Mouse (Mus musculus) adrenal gland, adult 2 months (tissue): ENCODE data around the gene Nt5e. TPM values are rescaled to one million over a fixed set of nuclear protein-coding genes. Genes with fewer than 3 reads are reported as not detected.

Source experiments
- DNase-seq: peaks from one replicate; pipeline ENCODE4 v3.0.0; 2021
- polyA plus RNA-seq: library from polyadenylated mRNA; depleted of rRNA; stranded (reverse); fragments of >200 nt; gene quantifications from 2 replicates; pipeline ENCODE4 v1.2.3, GENCODE M21; 2012
- total RNA-seq, 2 experiments: library from RNA; stranded (reverse); gene quantifications; 2 replicates each; pipeline ENCODE4 v1.2.3; 2021

Gene Nt5e
- total and polyA plus RNA-seq, 3 experiments, result 1.6 to 13.6 (median 11.1) TPM

DNA sequence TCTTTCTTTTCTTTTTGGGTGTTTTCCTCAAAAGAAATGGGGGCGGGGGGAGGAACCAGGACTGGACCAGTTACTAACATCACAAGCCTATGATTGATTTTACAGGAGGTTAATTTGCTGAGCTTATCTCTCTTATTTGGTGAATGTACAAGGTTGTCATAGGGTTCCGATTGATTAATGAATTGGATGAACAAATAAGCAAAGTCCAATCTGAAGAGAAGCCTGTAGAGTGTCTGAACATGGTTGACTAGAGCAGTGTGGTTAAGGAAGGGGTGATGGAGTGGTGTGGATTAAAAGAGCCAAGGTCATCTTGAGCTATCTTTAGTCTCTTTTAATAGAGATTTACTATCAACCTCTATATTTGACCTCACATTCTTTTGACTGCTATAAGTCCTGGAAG, 17.4 kb downstream of the Nt5e start:
- no peak for DNase-seq

DNA sequence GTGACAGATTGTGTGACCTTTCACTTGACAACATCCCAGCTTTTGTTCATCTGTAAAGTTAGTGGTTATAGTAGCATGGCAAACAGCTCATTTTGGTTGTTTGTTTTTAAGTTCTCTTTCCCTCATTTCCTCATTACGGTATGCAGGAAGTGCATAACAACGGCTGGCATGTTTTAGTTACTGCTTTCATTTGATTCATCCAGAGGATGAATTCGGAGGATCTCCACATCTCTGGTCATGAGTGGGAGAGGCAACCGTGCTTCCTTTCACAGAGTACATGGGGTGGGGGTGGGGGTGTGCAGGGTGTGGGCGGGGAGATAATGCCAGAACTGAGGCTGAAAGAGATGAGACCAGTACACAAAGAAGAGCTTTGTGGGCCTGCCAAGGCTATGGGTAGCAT, 19.9 kb downstream of the Nt5e start:
- DNase-seq, result no peak

DNA sequence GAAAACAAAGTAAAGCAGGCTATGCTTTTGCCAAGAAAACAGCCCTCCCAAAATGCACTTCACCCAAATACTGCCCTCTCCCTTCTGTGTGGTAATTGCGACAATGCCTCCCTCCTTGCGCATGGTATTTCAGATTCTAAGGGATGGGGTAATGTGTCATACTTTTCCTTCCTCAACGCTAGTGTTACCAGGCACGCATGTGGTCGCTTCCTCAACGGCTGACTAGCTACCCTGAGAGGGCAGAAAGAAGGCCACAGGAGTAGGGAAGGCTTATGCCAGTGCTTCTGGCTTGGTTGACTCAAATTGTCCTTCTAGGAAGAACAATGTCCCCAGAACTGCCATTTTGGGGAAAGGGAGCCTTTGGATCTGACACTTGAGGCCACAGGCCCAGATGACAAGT, 21.6 kb downstream of the Nt5e start:
- no peak for DNase-seq

DNA sequence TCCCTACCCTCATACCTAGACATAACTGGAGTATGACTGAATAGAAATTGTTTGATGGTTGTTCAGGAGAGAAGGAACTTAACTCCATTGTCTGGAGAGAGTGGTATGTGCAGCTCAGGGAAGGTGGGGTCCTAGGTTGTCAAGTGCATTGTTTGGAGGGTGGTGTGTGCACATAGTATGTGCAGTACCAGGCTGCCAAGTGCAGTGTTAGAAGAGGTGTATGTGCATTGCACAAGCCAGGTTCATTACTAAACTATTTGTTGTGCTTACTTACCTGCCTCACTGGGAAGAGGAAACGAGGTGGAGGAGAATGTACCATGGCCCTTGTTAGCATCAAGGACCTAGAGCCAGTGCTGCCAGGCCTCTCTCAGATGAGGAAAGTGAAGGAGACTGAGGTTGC, 23.3 kb downstream of the Nt5e start:
- no peak for DNase-seq

DNA sequence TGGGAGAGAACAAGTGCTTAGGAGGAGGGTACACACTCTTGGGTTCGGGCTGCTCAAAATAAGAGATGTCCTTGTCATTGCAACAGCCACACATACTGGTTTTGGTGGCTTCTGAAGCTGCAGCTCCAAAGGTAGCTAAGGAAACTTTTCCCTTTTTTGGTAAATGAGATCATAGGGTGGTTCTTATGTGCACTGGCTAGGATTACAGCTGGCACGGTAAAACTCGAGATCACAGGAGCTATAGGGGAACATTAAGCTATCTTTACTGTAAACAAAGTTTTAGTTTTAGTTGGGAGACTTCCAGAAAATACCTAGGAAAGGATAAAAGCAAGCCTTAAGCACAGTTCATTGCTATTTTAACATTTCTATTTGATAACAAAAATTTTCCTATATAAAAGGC, 24.2 kb downstream of the Nt5e start:
- no peak for DNase-seq

DNA sequence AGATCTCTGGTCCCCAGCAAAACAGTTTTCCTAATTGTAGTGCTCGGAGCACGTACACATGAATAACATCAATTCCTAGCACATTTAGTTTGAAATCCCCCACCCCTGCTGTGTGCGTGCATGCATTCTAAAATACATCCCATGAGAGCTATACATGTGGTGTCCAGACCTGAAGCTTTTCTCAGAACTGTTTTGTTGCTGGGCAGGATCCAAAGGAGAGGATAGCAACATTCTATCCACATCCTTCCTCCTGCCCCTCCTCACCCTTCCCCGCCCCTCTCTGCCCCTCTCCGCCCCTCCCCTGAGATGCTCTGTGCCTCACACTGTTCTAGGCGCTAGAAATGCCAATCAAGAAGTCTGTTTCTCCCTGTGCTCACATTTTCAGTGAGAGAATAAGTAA, 25.7 kb downstream of the Nt5e start:
- no peak for DNase-seq

DNA sequence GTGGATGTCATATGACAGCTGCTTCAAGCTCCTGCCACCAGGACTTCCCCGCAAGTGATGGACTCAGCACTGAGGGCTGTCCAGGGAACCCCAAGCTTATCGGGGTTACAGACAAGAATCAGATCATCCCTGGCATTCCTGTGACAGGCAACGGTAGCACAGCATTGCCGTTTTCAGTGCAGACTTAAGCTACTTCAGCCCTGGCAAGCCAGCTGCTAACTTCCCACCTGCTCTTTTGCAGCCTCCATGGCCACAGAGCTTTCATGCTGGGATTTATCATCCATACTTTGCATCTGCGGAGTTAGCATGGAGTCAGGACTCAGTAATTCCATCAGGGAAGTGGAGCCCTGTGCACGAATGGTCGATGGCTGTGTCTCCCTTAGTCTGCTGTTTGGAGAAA, 26.5 kb downstream of the Nt5e start:
- no peak for DNase-seq

DNA sequence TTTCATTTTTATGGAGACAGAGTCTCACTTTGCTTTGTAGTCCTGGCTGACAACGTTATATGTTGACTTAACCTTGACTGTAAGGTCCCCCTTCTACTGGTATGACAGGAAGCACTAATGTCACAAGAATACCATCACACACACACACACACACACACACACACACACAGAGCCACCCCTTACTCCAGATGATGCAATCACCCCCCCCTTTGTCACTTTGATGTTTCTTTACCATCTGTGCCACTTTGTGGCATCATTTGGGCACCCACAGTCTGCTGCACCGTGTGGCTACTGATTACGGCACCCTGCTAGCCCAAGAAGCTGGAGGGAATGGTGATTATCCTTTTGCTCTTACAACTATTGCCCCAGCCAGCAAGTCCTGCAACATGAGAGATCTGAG, 30.2 kb downstream of the Nt5e start:
- no peak for DNase-seq

DNA sequence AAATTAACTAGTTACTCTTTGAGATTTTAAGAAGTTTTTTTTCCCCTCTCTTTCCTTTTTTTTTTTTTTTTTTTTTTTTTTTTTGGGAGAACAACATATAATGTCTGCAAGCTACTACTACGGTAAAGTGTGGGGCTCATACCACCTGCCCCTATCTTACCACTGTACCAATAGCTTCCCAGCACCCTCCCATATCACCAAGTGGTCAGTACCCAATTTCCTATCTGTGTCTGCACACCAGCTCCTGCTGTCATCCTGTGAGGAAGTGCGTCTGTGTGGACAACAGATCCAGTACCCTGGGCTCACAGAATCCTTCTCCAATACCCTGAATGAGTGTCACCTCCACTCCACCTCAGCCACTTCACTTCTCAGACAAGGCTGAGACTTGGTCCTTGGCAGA, 32.1 kb downstream of the Nt5e start:
- no peak for DNase-seq

DNA sequence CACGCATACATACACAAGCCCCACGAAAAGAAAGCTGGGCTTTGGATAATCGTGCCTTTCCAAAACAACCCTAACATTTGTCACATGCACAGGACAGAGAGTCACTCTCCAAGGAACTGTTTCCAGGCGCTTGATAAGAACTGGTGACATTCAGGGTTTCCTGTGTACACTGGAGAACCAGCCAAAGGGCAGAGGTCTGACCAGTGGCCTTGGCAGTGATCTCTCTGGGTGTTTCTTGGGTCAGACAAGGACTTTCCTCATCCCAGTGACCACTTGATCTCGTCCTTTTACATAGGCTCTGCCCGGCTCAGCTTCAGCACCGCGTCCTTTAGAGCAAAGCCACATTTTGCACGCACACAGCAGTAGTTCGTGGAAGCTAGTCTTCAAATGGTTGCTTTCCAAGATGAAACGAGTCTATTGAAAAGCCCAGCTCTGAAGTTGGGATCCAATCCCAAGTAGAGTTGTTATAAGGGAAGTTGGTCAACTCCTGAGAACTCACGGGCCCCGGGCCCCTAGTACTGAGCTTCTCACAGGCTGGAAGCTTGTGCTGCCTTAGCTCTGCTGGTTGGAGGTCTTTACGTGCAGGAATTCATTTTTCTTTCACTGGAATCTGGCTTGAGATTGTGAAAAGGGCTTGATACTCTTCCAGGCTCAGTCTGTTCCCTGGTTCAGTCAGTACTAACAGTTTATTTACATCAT, 34.4 kb downstream of the Nt5e start:
- DNase-seq, result peak; percentile 71

DNA sequence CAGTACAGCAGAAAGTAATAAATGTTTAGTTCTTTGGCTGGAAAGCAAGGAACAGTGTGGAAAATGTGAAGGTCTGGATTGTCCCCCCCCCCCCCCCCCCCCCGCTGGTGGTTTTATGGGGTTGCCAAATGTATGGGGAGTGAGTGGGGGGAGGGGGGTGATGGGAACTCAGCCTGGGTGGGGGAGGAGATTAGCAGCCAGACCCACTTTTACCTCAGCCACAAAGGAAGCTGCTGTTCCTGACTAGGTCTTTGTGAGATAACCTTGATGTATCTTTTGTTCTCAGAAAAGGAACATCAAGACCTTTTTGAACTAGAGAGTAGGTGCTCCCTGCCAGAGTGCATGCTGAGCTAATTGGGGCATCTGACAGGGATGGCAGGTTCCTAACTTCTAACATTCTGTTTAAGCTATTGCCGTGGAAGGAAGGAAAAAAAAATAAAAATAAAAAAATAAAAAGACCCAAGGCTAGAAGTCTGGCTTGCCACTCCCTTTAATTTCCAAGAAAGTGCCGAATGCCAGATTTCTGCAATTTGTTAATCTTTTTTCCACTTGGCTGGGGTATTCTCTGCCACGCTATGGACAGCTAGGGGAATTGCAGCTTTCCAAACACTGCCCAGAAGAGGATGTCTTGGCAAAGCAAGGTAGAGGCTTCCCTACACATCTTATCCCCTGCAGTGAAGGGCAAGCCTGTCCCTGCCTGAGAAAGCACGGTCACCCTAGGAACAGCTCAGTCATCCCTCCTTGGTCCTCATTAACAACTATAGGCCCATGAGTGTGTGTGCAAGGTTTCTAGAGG, 35.3 kb downstream of the Nt5e start:
- DNase-seq, result peak; percentile 11

DNA sequence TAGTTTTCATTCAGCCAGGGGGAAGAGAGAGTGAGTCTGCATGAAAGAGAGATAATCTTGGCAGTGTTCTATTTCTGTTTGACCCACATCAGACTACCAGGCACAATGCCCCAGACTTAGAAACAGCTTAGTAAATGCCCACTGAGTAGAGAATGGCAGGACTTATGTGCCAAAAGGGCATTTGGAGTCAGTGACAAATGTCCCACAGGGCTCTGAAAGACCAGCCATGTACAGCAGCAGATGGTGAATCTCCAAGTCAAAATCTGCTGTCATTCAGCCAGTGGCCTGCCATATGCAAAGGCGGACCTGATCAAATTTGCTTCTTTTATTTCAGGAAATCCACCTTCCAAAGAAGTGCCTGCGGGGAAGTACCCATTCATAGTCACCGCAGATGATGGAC, 36.1 kb downstream of the Nt5e start:
- DNase-seq, result no peak

DNA sequence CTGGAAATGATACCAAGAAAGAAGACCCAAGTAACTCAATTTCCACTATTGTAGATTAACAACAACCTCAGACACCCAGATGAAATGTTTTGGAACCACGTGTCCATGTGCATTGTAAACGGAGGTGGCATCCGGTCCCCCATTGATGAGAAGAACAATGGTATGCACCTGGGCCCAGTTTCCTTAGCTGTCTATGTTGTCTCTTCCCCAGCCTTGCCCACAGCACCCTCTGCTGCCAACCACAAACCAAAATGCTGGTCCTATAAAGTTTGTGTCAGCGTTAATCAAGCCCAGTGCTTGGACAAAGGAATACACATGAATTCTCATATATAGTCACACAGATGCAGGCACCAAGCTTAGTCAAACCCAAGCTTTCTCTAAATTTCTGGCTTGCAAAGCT, 39.3 kb downstream of the Nt5e start:
- DNase-seq, result no peak

DNA sequence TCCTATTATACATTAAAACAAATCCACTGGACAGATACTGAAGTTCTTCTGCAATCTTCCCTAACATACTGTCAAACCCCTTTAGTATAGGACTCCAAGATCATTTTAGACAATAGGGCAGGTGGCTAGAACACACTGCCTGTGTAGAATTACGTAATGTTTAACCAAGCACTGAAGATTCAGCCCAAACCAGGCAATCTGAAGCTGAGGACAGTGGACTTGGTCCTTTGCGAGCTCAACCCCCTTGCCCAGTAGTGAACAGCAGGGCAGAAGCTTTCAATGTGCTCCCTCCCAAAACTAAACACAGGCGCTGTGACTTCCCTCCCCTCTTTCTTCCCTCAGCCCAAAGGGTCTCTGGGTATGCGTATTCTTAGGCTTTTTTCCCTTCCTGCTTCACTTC, 39.8 kb downstream of the Nt5e start:
- DNase-seq, result no peak

DNA sequence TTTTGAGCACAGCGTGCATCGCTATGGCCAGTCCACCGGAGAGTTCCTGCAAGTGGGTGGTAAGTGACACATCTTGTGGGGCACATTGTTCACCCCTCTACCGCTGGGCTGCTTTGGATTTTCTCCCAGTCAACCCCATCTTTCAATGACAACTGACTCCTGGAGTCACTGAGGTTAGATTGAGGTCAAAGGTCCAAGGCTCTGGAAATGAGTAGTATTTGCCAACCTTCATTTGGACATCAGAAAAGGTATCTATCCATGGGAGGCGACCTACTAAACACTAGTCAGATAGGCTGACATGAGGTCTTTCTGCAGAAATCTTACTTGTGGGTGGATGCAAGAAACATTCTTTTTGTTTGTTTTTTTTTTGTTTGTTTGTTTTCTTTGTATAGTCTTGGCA, 40.3 kb downstream of the Nt5e start:
- no peak for DNase-seq

DNA sequence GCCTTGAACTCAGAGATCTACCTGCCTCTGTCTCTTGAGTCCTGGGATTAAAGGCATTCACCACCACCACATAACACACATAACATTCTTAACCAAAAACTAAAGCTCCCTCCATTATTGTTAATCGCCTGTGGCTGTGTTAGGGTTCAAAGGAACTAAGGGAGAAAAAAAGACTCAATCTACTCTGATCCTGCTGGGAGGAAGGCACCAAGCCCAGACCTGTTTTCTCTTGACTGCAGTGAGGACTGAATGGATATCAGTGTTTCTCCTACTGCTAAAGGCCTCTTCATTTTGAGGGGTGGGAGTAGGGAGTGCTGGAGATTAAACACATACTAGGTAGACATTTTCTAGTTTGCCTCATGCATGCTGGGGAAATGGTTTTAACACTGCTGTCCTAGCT, 40.8 kb downstream of the Nt5e start:
- no peak for DNase-seq

DNA sequence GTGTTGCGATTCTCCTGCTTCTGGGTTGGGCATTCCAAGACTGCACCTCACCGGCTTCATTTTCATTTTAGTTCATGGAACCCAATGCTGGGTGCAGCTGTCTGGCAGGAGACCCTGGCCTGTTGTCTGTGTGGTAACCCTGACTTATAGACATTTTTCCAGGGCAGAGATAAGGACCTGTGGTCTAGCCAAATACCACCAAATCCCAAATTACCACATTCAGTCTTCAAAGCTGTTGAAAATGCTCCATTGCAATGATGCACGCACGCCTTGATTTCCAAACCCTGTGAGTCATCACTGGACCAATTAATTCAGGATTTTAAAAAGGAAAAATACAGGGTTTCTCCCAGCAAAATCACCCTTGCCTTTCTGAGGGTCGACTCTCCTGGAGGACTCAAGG, 41.5 kb downstream of the Nt5e start:
- no peak for DNase-seq

DNA sequence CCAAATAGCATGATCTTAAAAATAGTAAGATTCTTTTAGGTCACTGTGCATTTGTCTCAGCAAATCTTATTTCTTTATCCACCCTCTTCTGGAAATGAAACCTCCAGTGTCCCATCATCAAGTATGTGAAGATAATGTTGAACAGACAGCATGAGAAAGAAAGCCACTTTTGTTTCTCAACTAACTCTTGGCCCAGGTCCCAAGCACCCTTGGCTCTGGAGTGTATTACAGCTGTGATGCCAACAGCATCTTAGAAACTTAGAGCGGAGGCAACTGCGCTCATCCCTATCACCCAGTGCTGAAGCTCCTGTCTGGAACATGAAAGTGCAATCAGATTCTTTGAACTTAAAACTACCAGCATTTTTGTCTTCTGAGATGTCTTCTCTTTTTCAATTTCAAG, 42.7 kb downstream of the Nt5e start:
- DNase-seq, result no peak

DNA sequence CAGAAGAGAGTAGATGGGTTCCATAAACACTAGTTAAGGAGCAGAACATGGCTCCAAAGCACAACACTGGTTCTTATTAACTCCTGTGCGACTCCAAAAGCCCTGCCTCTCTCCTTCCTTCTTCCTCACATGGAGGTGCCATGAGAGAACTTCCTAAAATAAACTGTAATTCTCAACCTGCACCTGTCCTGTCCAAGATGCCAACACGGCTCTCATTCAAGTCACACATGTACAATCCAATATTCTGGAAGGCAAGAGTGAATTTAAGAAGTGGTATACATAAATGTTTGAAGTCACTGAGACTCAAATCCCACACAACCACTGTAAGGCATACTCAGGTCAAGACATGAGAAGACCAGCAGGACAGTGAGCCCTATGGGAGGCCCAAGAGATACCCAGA, 44.2 kb downstream of the Nt5e start:
- DNase-seq, result no peak

DNA sequence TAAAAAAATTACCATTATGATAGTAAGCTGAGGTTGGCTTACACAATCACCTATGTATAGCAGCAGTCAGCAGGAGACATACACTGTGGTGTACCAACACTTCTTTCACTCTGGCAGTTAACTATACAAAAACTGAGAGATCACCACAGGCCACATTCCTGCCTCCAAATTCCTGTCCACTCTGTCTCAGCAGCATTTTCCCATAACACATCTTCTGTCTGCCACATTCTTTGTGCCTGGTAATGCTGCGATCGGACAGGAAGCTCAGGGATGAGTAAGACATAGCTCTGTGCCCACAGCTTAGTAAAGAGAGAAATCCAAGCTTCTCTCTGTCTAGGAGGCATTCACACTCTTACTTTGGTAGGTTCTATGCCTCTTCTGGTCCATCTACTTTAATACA, 46.0 kb downstream of the Nt5e start:
- DNase-seq, result no peak

DNA sequence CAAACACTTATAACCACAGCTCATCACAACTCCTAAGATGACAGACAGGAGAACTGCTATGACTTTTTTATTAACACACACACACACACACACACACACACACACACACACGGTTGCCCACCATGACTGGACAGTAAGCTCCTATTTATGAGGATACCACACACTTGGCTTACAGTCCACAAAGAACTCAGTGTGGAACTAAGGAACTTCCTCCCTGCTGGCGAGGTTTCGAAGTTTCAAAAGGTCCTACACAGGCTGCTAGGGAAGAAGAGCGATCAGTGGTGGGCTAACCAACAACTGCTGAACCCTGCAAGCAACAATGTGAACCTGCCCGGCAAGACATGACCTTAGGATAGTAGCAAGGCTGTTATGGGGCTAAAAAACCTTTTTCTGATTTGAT, 50.5 kb downstream of the Nt5e start:
- no peak for DNase-seq

DNA sequence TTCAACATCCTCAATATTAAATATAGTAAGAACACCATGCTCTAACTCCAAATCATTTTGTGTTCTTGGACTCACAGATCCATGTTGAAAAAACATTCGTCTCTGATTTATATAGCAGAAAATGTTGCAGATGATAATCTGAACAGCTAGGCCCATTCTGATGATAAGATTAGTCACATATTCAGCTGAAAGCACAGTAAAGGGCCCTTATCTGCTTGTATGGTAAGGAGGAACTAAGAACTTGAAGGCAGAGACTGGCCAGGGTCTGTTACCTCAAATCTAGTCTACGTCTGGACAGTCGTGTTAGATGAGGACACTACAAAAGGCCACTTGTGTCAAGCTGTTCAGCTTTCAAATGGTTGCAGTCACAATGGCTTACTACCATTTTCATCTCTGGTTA, 52.1 kb downstream of the Nt5e start:
- no peak for DNase-seq

DNA sequence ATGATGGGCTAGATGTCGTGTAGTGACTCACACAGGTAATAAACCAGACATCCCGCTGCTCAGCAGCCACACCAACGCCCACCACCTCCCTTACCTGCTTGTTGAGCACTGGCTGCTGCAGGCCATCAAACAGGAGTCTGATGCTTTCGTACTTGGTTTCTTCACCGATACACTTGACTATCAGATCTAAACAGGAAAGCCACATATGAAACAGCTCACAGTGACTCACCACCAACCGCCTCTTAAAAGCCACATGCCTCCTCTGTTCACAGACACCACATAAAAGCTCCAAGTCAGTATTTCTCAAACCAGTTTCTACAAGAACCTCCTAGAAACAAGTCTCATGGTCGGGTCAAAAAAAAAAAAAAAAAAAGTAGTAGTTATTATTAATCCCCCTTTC, 53.1 kb downstream of the Nt5e start:
- DNase-seq, result no peak

DNA sequence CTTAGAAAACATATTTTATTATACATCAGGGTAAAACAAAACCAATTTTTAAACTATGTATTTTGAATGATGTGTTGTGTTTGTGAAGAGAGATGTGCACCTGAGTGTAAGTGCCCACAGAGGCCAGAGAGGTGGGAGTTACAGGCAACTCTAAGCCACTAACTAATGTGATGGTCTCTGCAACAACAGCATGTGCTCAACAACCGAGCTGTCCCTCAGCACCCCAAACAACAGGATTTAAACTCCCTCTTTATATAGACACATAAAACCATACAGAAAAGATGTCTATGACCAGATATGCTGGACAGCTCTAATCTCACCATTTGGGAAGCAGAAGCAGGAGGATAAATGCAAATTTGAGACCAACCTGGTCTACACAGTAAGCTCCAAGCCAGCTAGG, 53.5 kb downstream of the Nt5e start:
- no peak for DNase-seq
